Mouse (Mus musculus): ENCODE measurements around the gene Pom121l2.

GRCm38 (mm10) chr13:21996840-21997185 is 15.8 kb downstream of the Pom121l2 start:
- TF ChIP-seq CTCF (IDR thresholded peaks at IDR 0.05; ENCODE audit: extremely low read depth, insufficient read depth, low read length) = no peak
- no peak for TF ChIP-seq POLR2A (IDR thresholded peaks at IDR 0.05; ENCODE audit: extremely low read depth, insufficient read depth, low read length)
